Mouse (Mus musculus) T-cell, adult 2 months (primary cell): ENCODE results near the gene Zfp365.

Experiments used
- DNase-seq: peaks from one replicate; pipeline ENCODE4 v3.0.0; 2022; ENCODE audit warnings: low spot score

Gene Zfp365

GRCm38 (mm10) chr10:67912337-67912776, at the start of gene Zfp365:
Gene Zfp365, minus strand, starts transcription at chr10:67912662.
- DNase-seq, result peak; percentile 45

GRCm38 (mm10) chr10:67959982-67960381, 47.5 kb upstream of the Zfp365 start:
- DNase-seq, result no peak

- no peak for DNase-seq
Measured at GRCm38 (mm10) chr10:67955982-67956381, 43.5 kb upstream of the Zfp365 start.

- DNase-seq, result no peak
Measured at GRCm38 (mm10) chr10:67951690-67952089, 39.2 kb upstream of the Zfp365 start.

GRCm38 (mm10) chr10:67950059-67950748, 37.7 kb upstream of the Zfp365 start:
- DNase-seq, result no peak

- peak; percentile 31 for DNase-seq
Measured at GRCm38 (mm10) chr10:67943513-67943912, 31.1 kb upstream of the Zfp365 start.

- no peak for DNase-seq
Measured at GRCm38 (mm10) chr10:67939546-67939945, 27.1 kb upstream of the Zfp365 start.

- DNase-seq, result no peak
Measured at GRCm38 (mm10) chr10:67937775-67938174, 25.3 kb upstream of the Zfp365 start.

- DNase-seq, result no peak
Measured at GRCm38 (mm10) chr10:67936944-67937343, 24.5 kb upstream of the Zfp365 start.

GRCm38 (mm10) chr10:67932780-67933179, 20.3 kb upstream of the Zfp365 start:
- DNase-seq, result no peak

- DNase-seq, result no peak
Measured at GRCm38 (mm10) chr10:67931328-67931727, 18.9 kb upstream of the Zfp365 start.

- no peak for DNase-seq
Measured at GRCm38 (mm10) chr10:67928584-67928983, 16.1 kb upstream of the Zfp365 start.

GRCm38 (mm10) chr10:67927718-67928455, 15.4 kb upstream of the Zfp365 start:
- DNase-seq, result no peak

GRCm38 (mm10) chr10:67924030-67924429, 11.6 kb upstream of the Zfp365 start:
- DNase-seq, result peak; percentile 26

GRCm38 (mm10) chr10:67921777-67922176, 9.3 kb upstream of the Zfp365 start:
- no peak for DNase-seq

- DNase-seq, result no peak
Measured at GRCm38 (mm10) chr10:67919706-67920105, 7.2 kb upstream of the Zfp365 start.

GRCm38 (mm10) chr10:67918194-67918899, 5.9 kb upstream of the Zfp365 start:
- no peak for DNase-seq

- no peak for DNase-seq
Measured at GRCm38 (mm10) chr10:67917356-67917755, 4.9 kb upstream of the Zfp365 start.

- peak; percentile 48 for DNase-seq
Measured at GRCm38 (mm10) chr10:67911447-67912336, 770 bp downstream of the Zfp365 start.

GRCm38 (mm10) chr10:67907931-67908330, 4.5 kb downstream of the Zfp365 start:
- DNase-seq, result no peak

- DNase-seq, result no peak
Measured at GRCm38 (mm10) chr10:67906926-67907325, 5.5 kb downstream of the Zfp365 start.

- DNase-seq, result no peak
Measured at GRCm38 (mm10) chr10:67906063-67906462, 6.4 kb downstream of the Zfp365 start.
